Mouse (Mus musculus) MEL (cell line): Measurements from ENCODE around the gene Agbl1.

Experiments used
- CTCF ChIP-seq, 3 experiments: IDR thresholded peaks in 2 of 3; conservative IDR thresholded peaks in 1 of 3; 2 replicates each; pipeline ENCODE4 v1.5.1; 2011 to 2012; ENCODE audit warnings: low read length in 3 of 3, low read depth in 2 of 3, mild to moderate bottlenecking in 2 of 3, improper control_type of control experiment in 1 of 3, inconsistent platforms in 1 of 3, mixed read lengths in 1 of 3, moderate library complexity in 1 of 3; ENCODE audit not compliant: control insufficient read depth in 1 of 3, insufficient read depth in 1 of 3, poor library complexity in 1 of 3, severe bottlenecking in 1 of 3
- ELF1 ChIP-seq: IDR thresholded peaks from 2 replicates; pipeline ENCODE4 v1.6.1; 2014; ENCODE audit warnings: low read depth, mild to moderate bottlenecking, inconsistent platforms, low read length, improper control_type of control experiment, moderate library complexity
- GATA1 ChIP-seq: IDR thresholded peaks from 2 replicates; pipeline ENCODE4 v1.6.1; 2011; ENCODE audit warnings: low read depth, low read length, improper control_type of control experiment
- MAX ChIP-seq: IDR thresholded peaks from 2 replicates; pipeline ENCODE4 v1.6.1; 2011; ENCODE audit warnings: low read length, improper control_type of control experiment
- POLR2A ChIP-seq, 2 experiments: IDR thresholded peaks; 2 replicates each; pipeline ENCODE4 v1.6.1; 2011 to 2012; ENCODE audit warnings: low read length in 2 of 2, mild to moderate bottlenecking in 2 of 2, control low read depth in 1 of 2, improper control_type of control experiment in 1 of 2, low read depth in 1 of 2, moderate library complexity in 1 of 2; ENCODE audit not compliant: control insufficient read depth in 1 of 2, insufficient read depth in 1 of 2, poor library complexity in 1 of 2
- POLR2AphosphoS5 ChIP-seq: IDR thresholded peaks from 2 replicates; pipeline ENCODE4 v1.6.1; 2012; ENCODE audit warnings: low read depth, borderline replicate concordance, mild to moderate bottlenecking, inconsistent platforms, low read length, moderate library complexity, mixed read lengths

DNA sequence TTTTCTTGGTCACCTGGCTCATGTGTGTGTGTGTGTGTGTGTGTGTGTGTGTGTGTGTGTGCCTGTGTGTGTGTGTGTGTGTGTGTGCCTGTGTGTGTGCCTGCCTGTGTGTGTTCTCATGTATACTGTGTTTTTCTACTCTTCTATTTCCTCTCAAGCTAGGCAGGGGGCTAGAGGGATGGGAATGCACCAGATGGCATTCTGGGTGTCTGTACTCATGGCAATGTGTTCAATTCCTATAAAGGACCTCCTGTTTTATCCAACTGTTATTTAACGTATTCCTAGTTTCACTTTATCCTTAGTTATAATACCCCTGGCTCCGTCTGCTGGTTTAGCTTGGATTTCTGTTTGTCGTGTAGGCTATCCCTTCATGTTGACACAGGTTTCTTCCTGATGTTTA is 149.8 kb downstream of the Agbl1 start:
- TF ChIP-seq GATA1 = no peak
- TF ChIP-seq CTCF (IDR thresholded peaks at IDR 0.05 in 2 of 3, conservative IDR thresholded peaks at IDR 0.05 in 1 of 3; ENCODE audit: control insufficient read depth in 1 of 3, insufficient read depth in 1 of 3, low read depth in 2 of 3, low read length in 3 of 3, poor library complexity in 1 of 3, severe bottlenecking in 1 of 3) = no peak
- TF ChIP-seq POLR2A (IDR thresholded peaks at IDR 0.05; ENCODE audit: control insufficient read depth in 1 of 2, insufficient read depth in 1 of 2, low read depth in 1 of 2, low read length in 2 of 2, poor library complexity in 1 of 2) = no peak
- no peak for TF ChIP-seq MAX
- TF ChIP-seq ELF1 = no peak
- no peak for TF ChIP-seq POLR2AphosphoS5
